In the genomic region with DNA sequence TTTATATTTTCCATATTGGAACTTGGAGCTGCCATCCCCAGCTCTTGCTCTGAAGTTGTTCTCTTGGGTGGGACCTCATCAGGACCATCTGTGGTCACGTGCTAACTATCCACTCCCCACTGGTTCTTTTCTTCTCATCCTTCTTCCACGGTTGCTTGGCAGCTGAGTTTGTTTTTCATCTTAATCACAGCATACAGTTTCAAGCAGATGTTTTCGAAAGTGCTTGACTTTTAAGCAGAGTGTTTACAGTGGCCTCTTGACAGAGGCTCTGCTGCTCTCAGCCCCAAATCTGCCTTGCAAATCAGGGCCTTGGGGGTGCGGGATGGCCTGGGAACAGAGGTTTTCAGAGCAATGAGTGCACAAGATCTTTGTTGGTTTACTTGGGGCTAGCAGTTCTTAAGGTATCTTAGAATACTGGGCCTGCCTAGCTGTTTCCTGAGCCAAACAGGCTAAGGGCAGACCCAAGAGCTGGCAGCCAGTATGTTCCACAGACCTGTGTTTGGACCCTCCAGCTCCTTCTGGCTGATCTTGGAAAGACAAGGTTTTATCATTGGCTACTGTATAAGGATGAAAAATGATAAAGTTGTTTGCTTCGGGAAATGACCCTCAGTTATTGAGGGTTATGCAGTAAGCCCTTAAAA, we compare ENCODE assay signal across 10 mouse cellular contexts.
DNase-seq lines count a peak whose midpoint lies in the region; ATAC-seq and TF ChIP-seq lines count a peak whose summit lies in the region.
"Had no signal": no experiment of that assay in that cellular context is flagged by ENCODE, and none has a peak within 500 bp of the region (broad histone marks: within the 10 kb centered on the region; RNA-seq: fewer than 3 reads in every experiment).

No protein-coding gene starts in this region.

- H3K4me1 ChIP-seq in lung, embryonic 16.5 days (replicated peaks; ENCODE audit: control insufficient read depth, insufficient read depth, low read length) = peaks cover 17% of the 10 kb centered on the region

- DNase-seq in gastrocnemius, adult 2 months = no peak
- DNase-seq in gastrocnemius, postnatal 36 days = no peak
- DNase-seq in brain, adult 2 months (ENCODE audit: low read depth, low spot score) = peak; percentile 21
- DNase-seq in heart, adult 9 months (ENCODE audit: low spot score in 2 of 2) = peak; percentile 41 to 54
- DNase-seq in frontal cortex, postnatal 10 days (ENCODE audit: low spot score in 2 of 2) = no peak
- no peak for DNase-seq in left cerebral cortex, adult 8-10 months (ENCODE audit: low spot score in 2 of 2)
- DNase-seq in spleen, postnatal 14 days (ENCODE audit: low spot score in 2 of 2) = no peak

- H3K27me3 ChIP-seq in lung, embryonic 16.5 days (ENCODE audit: control insufficient read depth, insufficient read depth, low read depth, low read length) = no peaks in the 10 kb centered on the region

- no peak for TF ChIP-seq CTCF in gastrocnemius, adult 2 months (IDR thresholded peaks at IDR 0.05)

- peak; percentile 91 for ATAC-seq in lung, embryonic 16.5 days (ENCODE audit: low read depth)

- H3K9me3 ChIP-seq in lung, embryonic 16.5 days (ENCODE audit: control insufficient read depth, low read length) = no peaks in the 10 kb centered on the region

- no peaks in the 10 kb centered on the region for H3K36me3 ChIP-seq in lung, embryonic 16.5 days (ENCODE audit: control insufficient read depth, insufficient read depth, low read length)

- 12% methylated on average over 5 of the region's 5 CpGs for WGBS in lung, embryonic 16.5 days

- no peak overlapping the region for H3K4me3 ChIP-seq in gastrocnemius, adult 2 months
- no peak overlapping the region for H3K4me3 ChIP-seq in lung, embryonic 16.5 days (ENCODE audit: low read length)
- H3K4me3 ChIP-seq: erythroblast, embryonic 14.5 days had no signal

- no peak overlapping the region for H3K9ac ChIP-seq in lung, embryonic 16.5 days (ENCODE audit: low read length)

- H3K27ac ChIP-seq in gastrocnemius, adult 2 months = peak overlapping the region; percentile 5
- H3K27ac ChIP-seq in lung, embryonic 16.5 days (ENCODE audit: low read length) = peak overlapping the region; percentile 72
- H3K27ac ChIP-seq: macrophage had no signal

- H3K4me2 ChIP-seq in lung, embryonic 16.5 days (ENCODE audit: low read depth, low read length) = no peak overlapping the region

- intact Hi-C loops in gastrocnemius, adult 2 months (cut with DNase I) = no loop called here
- intact Hi-C loops in gastrocnemius, postnatal 36 days (cut with DNase I) = no loop called here

Comparison
In these comparisons a context has a peak if more than half of its experiments do, and no peak if none do; other contexts are left out.
1. DNase-seq: peak in brain, adult 2 months (single experiment) and heart, adult 9 months (2 of 2); none in gastrocnemius, adult 2 months (single experiment), gastrocnemius, postnatal 36 days (0 of 2), frontal cortex, postnatal 10 days (0 of 2), left cerebral cortex, adult 8-10 months (0 of 2) and spleen, postnatal 14 days (0 of 2).